Mouse (Mus musculus) adrenal gland, adult 8-10 months (tissue): ENCODE measurements around the gene Inpp5d. TPM values are rescaled to one million over a fixed set of nuclear protein-coding genes. Genes with fewer than 3 reads are reported as not detected.
"Not testable (repeated sequence)": the region's sequence is repeated elsewhere in the genome, so short reads cannot be mapped to it uniquely, and the experiment has no call there.

ENCODE experiments used
- DNase-seq: peaks from one replicate; pipeline ENCODE4 v3.0.0; 2022
- total RNA-seq, 4 experiments: library from RNA; stranded (reverse); gene quantifications; 2 replicates each; pipeline ENCODE4 v1.2.4; 2022

Gene Inpp5d
- total RNA-seq, 4 experiments from 2014 or later, result 16.8 to 37.9 (median 21.4) TPM

GRCm38 (mm10) chr1:87658485-87658884 is 38.4 kb downstream of the Inpp5d start:
- DNase-seq, result no peak

DNA sequence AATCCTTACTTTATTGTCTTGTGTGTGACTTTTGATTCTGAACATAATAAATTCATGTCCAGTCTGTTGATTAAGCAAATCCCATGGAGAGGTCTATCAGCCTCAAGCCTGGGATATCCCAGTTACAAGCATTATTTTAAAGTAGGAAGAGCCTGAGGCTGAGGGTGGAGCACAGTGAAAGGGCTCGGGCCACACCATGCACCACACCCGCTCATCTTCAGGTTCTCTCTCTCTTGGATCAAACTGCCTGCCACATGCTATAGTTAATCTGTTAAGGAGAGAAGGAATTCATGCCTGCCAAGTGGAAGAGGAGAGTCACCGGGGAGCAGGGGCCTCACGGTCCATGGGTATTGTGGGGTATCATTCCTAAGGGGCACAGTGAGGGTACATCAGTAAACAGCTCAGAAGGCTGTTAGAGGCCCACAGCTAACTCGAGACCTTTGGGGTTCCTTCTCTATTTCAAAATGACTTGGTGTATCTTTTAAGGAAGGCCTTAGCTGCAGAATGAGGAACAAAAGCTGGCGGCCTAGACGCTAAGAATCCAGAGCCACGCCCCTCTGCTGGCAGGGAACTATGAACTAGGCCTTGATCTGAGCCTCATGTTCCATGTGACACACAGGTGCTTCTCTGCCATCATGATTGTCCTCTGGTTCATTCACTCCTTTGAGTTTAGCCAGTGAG is 39.0 kb downstream of the Inpp5d start:
- DNase-seq, result no peak

- no peak for DNase-seq
Measured at GRCm38 (mm10) chr1:87659618-87659960, 39.5 kb downstream of the Inpp5d start.

- no peak for DNase-seq
Measured at GRCm38 (mm10) chr1:87660740-87661139, 40.6 kb downstream of the Inpp5d start.

GRCm38 (mm10) chr1:87663992-87664391 is 43.9 kb downstream of the Inpp5d start:
- no peak for DNase-seq

DNA sequence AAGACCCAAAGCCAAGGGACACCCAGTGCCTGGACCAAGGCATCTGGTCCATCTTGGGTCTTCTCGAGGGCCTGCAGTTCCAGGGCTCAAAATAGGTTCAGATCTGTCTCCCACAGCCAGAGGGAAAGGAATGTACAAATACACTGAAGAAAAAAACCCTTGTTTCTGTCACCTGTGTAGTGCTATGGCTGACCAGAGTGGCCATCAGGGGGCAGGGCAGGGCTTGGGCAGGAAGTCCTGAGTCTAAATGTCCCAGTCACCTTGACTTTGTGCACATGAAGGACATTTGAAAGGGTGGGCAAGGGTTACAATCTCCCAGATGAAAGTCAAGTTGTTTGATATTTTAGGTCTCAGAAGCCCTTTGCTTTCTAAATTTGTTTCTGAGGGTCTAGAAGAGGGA is 46.9 kb downstream of the Inpp5d start:
- DNase-seq, result no peak

DNA sequence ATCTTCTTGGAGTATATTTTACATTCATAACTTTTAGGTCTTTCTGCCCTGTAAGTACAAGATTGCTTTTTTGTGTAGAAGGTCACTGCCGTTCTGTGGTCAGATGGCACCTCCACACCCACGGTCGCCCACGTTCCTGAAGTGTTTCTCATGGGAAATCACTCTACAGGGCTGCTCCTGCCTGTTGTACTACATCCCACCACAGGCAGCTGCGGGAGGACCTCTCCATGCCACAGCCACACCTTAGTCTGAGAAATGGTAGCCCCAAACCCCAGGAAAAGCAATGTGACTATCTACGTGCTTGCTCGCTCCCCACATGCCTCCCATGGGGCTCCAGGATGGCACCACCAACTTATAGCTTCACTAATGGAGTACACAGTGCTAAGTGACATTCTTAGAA is 48.2 kb downstream of the Inpp5d start:
- DNase-seq, result no peak

DNA sequence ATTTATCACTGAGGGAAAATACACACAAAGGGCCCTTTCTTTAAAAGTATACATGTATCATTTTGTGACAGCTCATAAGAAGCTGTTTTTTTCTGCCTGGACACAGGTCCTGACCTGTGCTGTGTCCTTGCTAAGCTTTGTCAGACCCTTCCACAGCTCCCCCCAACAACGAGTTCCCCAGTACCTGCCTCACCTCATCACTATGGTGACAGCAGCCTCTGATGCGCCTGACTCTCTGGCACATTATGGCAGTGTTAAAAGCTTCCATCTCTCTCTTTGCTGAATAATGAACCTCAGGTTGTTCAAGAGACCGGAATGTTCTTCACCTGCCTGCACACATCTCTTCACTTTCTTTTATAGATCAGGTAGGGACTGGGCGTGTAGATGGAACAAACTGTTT is 51.4 kb downstream of the Inpp5d start:
- DNase-seq, result no peak

GRCm38 (mm10) chr1:87673822-87674604 is 53.9 kb downstream of the Inpp5d start:
- no peak for DNase-seq

DNA sequence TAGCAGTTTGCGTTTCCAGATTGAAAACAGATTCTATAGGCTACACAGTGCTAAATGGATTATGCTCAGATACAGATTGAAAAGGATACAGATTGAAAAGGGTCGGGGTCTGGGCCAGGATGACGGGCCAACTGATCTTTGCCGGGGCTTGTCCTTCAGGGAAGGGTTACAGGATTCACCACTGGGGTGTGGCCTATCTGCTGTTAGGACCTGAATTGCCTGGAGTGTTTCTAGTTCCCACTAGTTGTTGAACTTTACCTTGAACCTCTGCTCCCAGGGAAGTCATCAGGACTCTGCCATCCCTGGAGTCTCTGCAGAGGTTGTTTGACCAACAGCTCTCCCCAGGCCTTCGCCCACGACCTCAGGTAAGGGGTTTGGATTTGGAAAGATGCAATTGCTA is 55.9 kb downstream of the Inpp5d start:
- no peak for DNase-seq

- no peak for DNase-seq
Measured at GRCm38 (mm10) chr1:87679089-87679488, 59.0 kb downstream of the Inpp5d start.

DNA sequence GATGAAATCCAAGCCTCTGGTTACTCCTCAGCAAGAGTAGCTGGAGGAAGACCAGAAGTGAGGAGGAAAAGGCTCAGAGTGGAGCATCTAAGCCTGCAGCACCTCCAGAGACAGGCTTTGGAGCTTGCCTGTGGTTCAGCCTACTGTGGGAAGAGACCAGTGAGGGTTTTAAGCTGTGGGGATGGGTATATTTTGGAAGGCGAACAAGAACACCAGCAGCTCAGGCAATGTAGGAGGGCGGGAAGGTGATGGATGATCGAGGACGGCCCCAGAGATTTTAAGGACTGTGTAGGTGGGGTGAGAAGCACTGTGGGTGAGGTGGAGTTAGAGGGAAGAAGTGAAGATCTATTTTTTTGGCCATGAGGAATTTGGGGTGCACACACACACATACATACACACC is 60.8 kb downstream of the Inpp5d start:
- no peak for DNase-seq

- not testable (repeated sequence) for DNase-seq
Measured at GRCm38 (mm10) chr1:87682473-87682872, 62.4 kb downstream of the Inpp5d start.

GRCm38 (mm10) chr1:87684071-87684470 is 64.0 kb downstream of the Inpp5d start:
- no peak for DNase-seq

DNA sequence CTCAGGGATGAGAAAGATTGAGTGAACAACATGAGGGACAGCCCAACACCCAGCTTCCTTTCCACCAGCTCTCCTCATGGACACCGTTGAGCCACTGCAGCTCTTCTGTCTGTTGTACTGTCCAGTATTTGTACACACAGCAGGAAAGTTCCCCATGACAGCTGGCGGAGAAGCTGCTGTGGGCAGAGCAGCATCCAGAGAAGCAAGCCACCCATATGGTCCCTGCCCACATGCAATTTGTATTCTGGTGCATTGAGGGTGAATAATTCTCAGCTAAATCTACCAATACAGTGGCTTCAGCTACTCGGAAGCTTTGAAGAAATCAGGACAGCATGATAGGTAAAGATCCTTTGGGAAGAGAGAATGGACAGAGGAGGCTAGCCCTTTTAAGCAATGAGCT is 64.7 kb downstream of the Inpp5d start:
- DNase-seq, result no peak

GRCm38 (mm10) chr1:87686351-87686750 is 66.2 kb downstream of the Inpp5d start:
- peak; percentile 22 for DNase-seq

DNA sequence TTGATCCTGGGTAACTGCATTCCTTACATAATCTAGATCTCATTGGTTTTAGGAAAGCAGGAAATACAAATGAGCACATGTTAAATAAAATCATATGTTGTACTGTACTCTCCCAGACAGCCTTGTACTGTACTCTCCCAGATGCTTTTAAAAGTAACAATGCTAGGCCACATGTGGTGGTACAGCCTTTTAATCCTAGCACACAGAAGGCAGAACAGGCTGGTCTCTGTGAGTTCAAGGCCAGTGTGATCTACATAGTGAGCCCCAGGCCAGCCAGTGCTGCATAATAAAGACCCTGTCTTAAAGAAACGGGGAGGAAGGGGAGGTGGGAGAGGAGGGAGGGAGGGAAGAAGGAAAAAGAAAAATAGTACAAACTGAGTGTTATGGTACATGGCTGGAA is 66.9 kb downstream of the Inpp5d start:
- DNase-seq, result no peak

GRCm38 (mm10) chr1:87689661-87690341 is 69.7 kb downstream of the Inpp5d start:
- no peak for DNase-seq

DNA sequence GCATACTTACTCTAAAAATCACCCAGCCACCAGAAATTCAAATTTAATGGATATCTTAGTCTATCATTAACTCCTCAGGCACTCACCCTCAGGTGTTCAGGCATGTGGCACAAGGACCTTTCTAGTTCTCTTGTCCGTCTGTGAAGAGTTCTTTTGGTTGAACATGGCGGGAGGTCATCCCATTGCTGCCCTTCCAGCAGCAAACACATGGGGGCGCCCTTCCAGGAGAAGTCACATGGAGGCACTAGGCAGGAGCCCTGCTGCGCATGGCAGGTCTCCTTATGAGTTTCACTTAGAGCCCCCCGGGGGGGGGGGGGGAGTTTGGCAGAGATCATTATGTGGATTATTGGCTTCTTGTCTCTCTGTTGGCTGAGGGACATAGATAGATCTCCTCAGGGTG is 76.2 kb downstream of the Inpp5d start:
- DNase-seq, result no peak

GRCm38 (mm10) chr1:87698010-87698409 is 77.9 kb downstream of the Inpp5d start:
- no peak for DNase-seq

GRCm38 (mm10) chr1:87699890-87700448 is 79.9 kb downstream of the Inpp5d start:
- no peak for DNase-seq

DNA sequence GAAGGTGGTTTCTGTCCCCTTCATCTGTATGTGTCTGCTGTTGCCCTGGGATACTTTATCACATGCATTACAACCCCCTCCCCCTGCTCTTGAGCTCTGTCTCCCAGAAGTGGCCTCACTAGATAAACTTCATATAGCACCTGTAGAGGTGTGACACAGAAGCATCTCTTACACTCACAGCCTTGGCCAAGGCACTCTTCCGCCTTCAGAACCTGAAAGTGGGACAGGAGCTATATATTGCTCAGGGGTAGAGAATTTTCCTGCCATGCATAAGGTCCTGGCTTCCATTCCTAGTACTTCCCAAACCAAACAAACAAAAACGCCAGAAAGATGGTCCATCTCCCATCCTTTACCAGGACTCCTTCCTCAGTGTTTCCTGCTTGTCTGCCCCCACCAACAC is 84.1 kb downstream of the Inpp5d start:
- DNase-seq, result no peak

GRCm38 (mm10) chr1:87706361-87706760 is 86.2 kb downstream of the Inpp5d start:
- DNase-seq, result no peak
